ENCODE assay signal across 8 mouse cellular contexts in genomic region chr4:57275116-57275743, GRCm38 (mm10). TPM values are rescaled to one million over a fixed set of nuclear protein-coding genes. Genes with fewer than 3 reads are reported as not detected.
DNase-seq lines count a peak whose midpoint lies in the region; ATAC-seq and TF ChIP-seq lines count a peak whose summit lies in the region.

No protein-coding gene starts in this region.

- H3K27ac ChIP-seq in heart, embryonic 11.5 days (ENCODE audit: low read depth, low read length): no peak overlapping the region
- H3K27ac ChIP-seq in forebrain, embryonic 12.5 days: no peak overlapping the region
- H3K27ac ChIP-seq in hindbrain, postnatal 0 days: no peak overlapping the region
- H3K27ac ChIP-seq in midbrain, embryonic 12.5 days (replicated peaks): no peak overlapping the region
- H3K27ac ChIP-seq in spleen, adult 2 months (ENCODE audit: insufficient read depth, low read length): no peak overlapping the region

- H3K4me3 ChIP-seq in heart, embryonic 11.5 days (ENCODE audit: low read depth, low read length): no peak overlapping the region
- H3K4me3 ChIP-seq in forebrain, embryonic 12.5 days (replicated peaks): no peak overlapping the region
- H3K4me3 ChIP-seq in hindbrain, postnatal 0 days (ENCODE audit: low read length): no peak overlapping the region
- H3K4me3 ChIP-seq in midbrain, embryonic 12.5 days: no peak overlapping the region
- no peak overlapping the region for H3K4me3 ChIP-seq in spleen, adult 2 months (ENCODE audit: extremely low read depth, insufficient read depth, insufficient read length)

- H3K36me3 ChIP-seq in heart, embryonic 11.5 days (ENCODE audit: control insufficient read depth, insufficient read depth, low read length): no peaks in the 10 kb centered on the region
- H3K36me3 ChIP-seq in forebrain, embryonic 12.5 days (replicated peaks): no peaks in the 10 kb centered on the region
- no peaks in the 10 kb centered on the region for H3K36me3 ChIP-seq in hindbrain, postnatal 0 days (ENCODE audit: insufficient read depth, low read length)
- no peaks in the 10 kb centered on the region for H3K36me3 ChIP-seq in midbrain, embryonic 12.5 days
- no peaks in the 10 kb centered on the region for H3K36me3 ChIP-seq in spleen, adult 2 months (ENCODE audit: control insufficient read depth, insufficient read depth, low read length)

- H3K9ac ChIP-seq in heart, embryonic 11.5 days (ENCODE audit: low read depth, low read length): no peak overlapping the region
- no peak overlapping the region for H3K9ac ChIP-seq in forebrain, embryonic 12.5 days
- no peak overlapping the region for H3K9ac ChIP-seq in hindbrain, postnatal 0 days (replicated peaks; ENCODE audit: low read length)
- no peak overlapping the region for H3K9ac ChIP-seq in midbrain, embryonic 12.5 days (replicated peaks)

- H3K4me1 ChIP-seq in heart, embryonic 11.5 days (ENCODE audit: control insufficient read depth, insufficient read depth, low read length): no peaks in the 10 kb centered on the region
- peaks cover 19% of the 10 kb centered on the region for H3K4me1 ChIP-seq in forebrain, embryonic 12.5 days
- H3K4me1 ChIP-seq in hindbrain, postnatal 0 days (ENCODE audit: insufficient read depth, low read length): no peaks in the 10 kb centered on the region
- H3K4me1 ChIP-seq in midbrain, embryonic 12.5 days: peaks cover 13% of the 10 kb centered on the region
- no peaks in the 10 kb centered on the region for H3K4me1 ChIP-seq in spleen, adult 2 months (ENCODE audit: control insufficient read depth, insufficient read depth, insufficient read length)

- no peaks in the 10 kb centered on the region for H3K9me3 ChIP-seq in heart, embryonic 11.5 days (replicated peaks; ENCODE audit: control insufficient read depth, low read length)
- H3K9me3 ChIP-seq in forebrain, embryonic 12.5 days: no peaks in the 10 kb centered on the region
- no peaks in the 10 kb centered on the region for H3K9me3 ChIP-seq in hindbrain, postnatal 0 days (ENCODE audit: low read length)
- no peaks in the 10 kb centered on the region for H3K9me3 ChIP-seq in midbrain, embryonic 12.5 days

- no peak overlapping the region for H3K4me2 ChIP-seq in heart, embryonic 11.5 days
- H3K4me2 ChIP-seq in forebrain, embryonic 12.5 days: 0 out of 2 replicates have a peak overlapping the region, but pooled peaks have one; percentile 9
- H3K4me2 ChIP-seq in hindbrain, postnatal 0 days (ENCODE audit: low read depth, low read length): no peak overlapping the region
- no peak overlapping the region for H3K4me2 ChIP-seq in midbrain, embryonic 12.5 days (replicated peaks)

- TF ChIP-seq POLR2A in spleen, adult 2 months (IDR thresholded peaks at IDR 0.05; ENCODE audit: low read depth, low read length): no peak

- intact Hi-C loops in left cerebral cortex, postnatal 10 days (cut with DNase I): no loop called here

- ATAC-seq in heart, embryonic 11.5 days (replicated peaks; ENCODE audit: insufficient number of reproducible peaks, low FRiP score, low TSS enrichment): no peak
- ATAC-seq in cerebellum, adult (ENCODE audit: insufficient number of reproducible peaks, low FRiP score, low TSS enrichment): peak; percentile 90
- peak; percentile 69; the same call in 1 of the 2 replicates for ATAC-seq in forebrain, embryonic 12.5 days (ENCODE audit: low FRiP score)
- ATAC-seq in hindbrain, postnatal 0 days: peak; percentile 87
- ATAC-seq in midbrain, embryonic 12.5 days (ENCODE audit: low FRiP score, low read depth): peak; percentile 78; the same call in 1 of the 2 replicates

- H3K27me3 ChIP-seq in heart, embryonic 11.5 days (ENCODE audit: control insufficient read depth, insufficient read depth, low read length): no peaks in the 10 kb centered on the region
- H3K27me3 ChIP-seq in forebrain, embryonic 12.5 days: no peaks in the 10 kb centered on the region; the same call in none of the 2 replicates
- H3K27me3 ChIP-seq in hindbrain, postnatal 0 days (ENCODE audit: insufficient read depth, low read length): no peaks in the 10 kb centered on the region
- H3K27me3 ChIP-seq in midbrain, embryonic 12.5 days: no peaks in the 10 kb centered on the region
- H3K27me3 ChIP-seq in spleen, adult 2 months (ENCODE audit: control insufficient read depth, insufficient read depth, low read length): no peaks in the 10 kb centered on the region

- peak; percentile 98 for TF ChIP-seq CTCF in hindbrain, postnatal 0 days (IDR thresholded peaks at IDR 0.05; ENCODE audit: low read depth)
- TF ChIP-seq CTCF in spleen, adult 2 months (IDR thresholded peaks at IDR 0.05; ENCODE audit: extremely low read depth, insufficient read depth, insufficient read length, insufficient replicate concordance): peak; percentile 75; the same call in 1 of the 2 replicates

- peak; percentile 69 to 77 for DNase-seq in heart, adult 18-20 months
- DNase-seq in hindbrain, postnatal 0 days (ENCODE audit: low spot score): peak; percentile 90
- peak; percentile 54 to 56 for DNase-seq in left cerebral cortex, postnatal 10 days (ENCODE audit: extremely low spot score in 1 of 2, low spot score in 2 of 2)
- peak; percentile 5 to 43 for DNase-seq in spleen, adult 2 months (ENCODE audit: low read depth in 1 of 2, low spot score in 2 of 2)

- 13% methylated on average over 8 of the region's 8 CpGs for WGBS in heart, embryonic 11.5 days (ENCODE audit: insufficient replicate concordance)
- WGBS in forebrain, embryonic 12.5 days: 10% methylated on average over 8 of the region's 8 CpGs
- 4% methylated on average over 8 of the region's 8 CpGs for whole genome bisulfite sequencing in hindbrain, postnatal 0 days
- WGBS in midbrain, embryonic 12.5 days: 12% methylated on average over 8 of the region's 8 CpGs
- WGBS in spleen, adult 2 months: 9% methylated on average over 8 of the region's 8 CpGs

RNA-seq across cellular contexts. Expression of gene Ptpn3, which starts 26.4 kb away (rescaled TPM):
- total RNA-seq in heart, adult 18-20 months (2021): 10 to 100 TPM; 34.5 to 41.4 TPM
- 1.6 and 1.7 TPM in 2 replicates for polyA plus RNA-seq in heart, embryonic 11.5 days (2014; fragmentation: Nextera tagmentation; extraction: Ambion mirVana)
- polyA plus RNA-seq in forebrain, embryonic 12.5 days (2016; fragmentation: Nextera tagmentation; extraction: Ambion mirVana): 1.7 and 2.4 TPM in 2 replicates
- 3.2 and 10.1 TPM in 2 replicates for total RNA-seq in hindbrain, postnatal 0 days (2014; rRNA removed)
- polyA plus RNA-seq in hindbrain, postnatal 0 days (2015; fragmentation: Nextera tagmentation; extraction: Ambion mirVana): 2.8 and 3.4 TPM in 2 replicates
- total RNA-seq in left cerebral cortex, postnatal 10 days (2021): 10 to 100 TPM; 23.2 to 25.7 TPM
- polyA plus RNA-seq in midbrain, embryonic 12.5 days (2016; fragmentation: Nextera tagmentation; extraction: Ambion mirVana): 1.1 and 1.2 TPM in 2 replicates
- polyA plus RNA-seq in spleen, adult 2 months (2012; rRNA removed): 1.1 and 1.2 TPM in 2 replicates

Comparison
In these comparisons a context has a peak if more than half of its experiments do, and no peak if none do; other contexts are left out.
1. DNase-seq: peak in every context shown above with its lines; median percentile 90 in hindbrain, postnatal 0 days; 73 in heart, adult 18-20 months; 55 in left cerebral cortex, postnatal 10 days; 24 in spleen, adult 2 months.